Mouse (Mus musculus): ENCODE data around the gene Med29. TPM values are rescaled to one million over a fixed set of nuclear protein-coding genes. Genes with fewer than 3 reads are reported as not detected.

The Med29 gene
- polyA plus RNA-seq, 1 experiment from 2014 or later, result 41.2 TPM

- peaks cover 28% of the 10 kb centered on the region for H3K4me1 ChIP-seq (ENCODE audit: control insufficient read depth, insufficient read depth, low read length)
- WGBS, result 81% methylated on average over 3 of the region's 3 CpGs
- ATAC-seq (ENCODE audit: insufficient read depth, low FRiP score), result no peak
- H3K4me2 ChIP-seq (ENCODE audit: low read depth, low read length), result no peak overlapping the region
- no peak overlapping the region for H3K4me3 ChIP-seq (replicated peaks; ENCODE audit: low read length)
- H3K27me3 ChIP-seq (ENCODE audit: control insufficient read depth, insufficient read depth, low read length), result no peaks in the 10 kb centered on the region
- peaks cover 18% of the 10 kb centered on the region for H3K36me3 ChIP-seq (ENCODE audit: control insufficient read depth, insufficient read depth, low read length)
- no peaks in the 10 kb centered on the region for H3K9me3 ChIP-seq (replicated peaks; ENCODE audit: control insufficient read depth, low read length)
- no peak overlapping the region for H3K27ac ChIP-seq (ENCODE audit: low read length)
- H3K9ac ChIP-seq (ENCODE audit: low read length), result no peak overlapping the region
Observed at GRCm38 (mm10) chr7:28354113-28354581, 38.4 kb downstream of the Med29 start.

- Histone ChIP-seq H3K27ac (ENCODE audit: low read length) (no peak overlapping the region), H3K9ac (ENCODE audit: low read length) (no peak overlapping the region), H3K27me3 (ENCODE audit: control insufficient read depth, insufficient read depth, low read length) (no peaks in the 10 kb centered on the region), H3K4me2 (ENCODE audit: low read depth, low read length) (no peak overlapping the region), H3K9me3 (replicated peaks; ENCODE audit: control insufficient read depth, low read length) (no peaks in the 10 kb centered on the region), H3K4me1 (ENCODE audit: control insufficient read depth, insufficient read depth, low read length) (peaks cover 24% of the 10 kb centered on the region), H3K4me3 (replicated peaks; ENCODE audit: low read length) (no peak overlapping the region), H3K36me3 (ENCODE audit: control insufficient read depth, insufficient read depth, low read length) (peaks cover 16% of the 10 kb centered on the region)
- whole genome bisulfite sequencing, result 85% methylated on average over 2 of the region's 2 CpGs
- ATAC-seq (ENCODE audit: insufficient read depth, low FRiP score), result no peak
Observed at GRCm38 (mm10) chr7:28353267-28353666, 39.2 kb downstream of the Med29 start.

DNA sequence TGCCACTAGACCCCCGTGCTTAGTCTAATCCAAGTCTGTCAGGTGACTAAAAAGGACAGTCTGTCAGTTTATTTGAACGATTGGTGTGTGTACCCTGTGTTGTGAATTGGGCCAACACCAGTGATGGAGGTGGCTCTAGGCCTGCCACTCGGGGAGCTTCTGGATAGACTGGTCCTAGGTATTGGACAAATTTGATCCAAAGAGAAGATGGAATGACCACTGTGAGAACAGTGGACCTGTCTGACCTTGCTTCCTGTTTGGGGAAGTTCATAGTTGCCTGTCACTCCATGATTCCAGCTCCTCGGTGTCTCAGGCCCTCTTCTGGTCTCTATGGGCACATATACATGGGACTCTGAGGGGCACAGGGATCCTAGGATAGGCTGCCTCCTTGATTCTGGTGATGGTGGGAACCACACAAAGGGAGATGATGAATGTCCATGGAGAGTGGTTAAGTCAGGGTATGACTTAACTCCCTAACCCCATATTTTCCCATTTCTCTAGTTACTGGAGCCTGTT is 40.8 kb downstream of the Med29 start:
- H3K4me1 ChIP-seq (ENCODE audit: control insufficient read depth, insufficient read depth, low read length), result peaks cover 8% of the 10 kb centered on the region
- no peaks in the 10 kb centered on the region for H3K9me3 ChIP-seq (replicated peaks; ENCODE audit: control insufficient read depth, low read length)
- no peak for ATAC-seq (ENCODE audit: insufficient read depth, low FRiP score)
- no peaks in the 10 kb centered on the region for H3K27me3 ChIP-seq (ENCODE audit: control insufficient read depth, insufficient read depth, low read length)
- peak overlapping the region; percentile 98 for H3K9ac ChIP-seq (ENCODE audit: low read length)
- H3K4me3 ChIP-seq (replicated peaks; ENCODE audit: low read length), result peak overlapping the region; percentile 95
- H3K4me2 ChIP-seq (ENCODE audit: low read depth, low read length), result peak overlapping the region; percentile 91
- H3K27ac ChIP-seq (ENCODE audit: low read length), result no peak overlapping the region
- WGBS, result 33% methylated on average over 4 of the region's 4 CpGs
- peaks cover 16% of the 10 kb centered on the region for H3K36me3 ChIP-seq (ENCODE audit: control insufficient read depth, insufficient read depth, low read length)

DNA sequence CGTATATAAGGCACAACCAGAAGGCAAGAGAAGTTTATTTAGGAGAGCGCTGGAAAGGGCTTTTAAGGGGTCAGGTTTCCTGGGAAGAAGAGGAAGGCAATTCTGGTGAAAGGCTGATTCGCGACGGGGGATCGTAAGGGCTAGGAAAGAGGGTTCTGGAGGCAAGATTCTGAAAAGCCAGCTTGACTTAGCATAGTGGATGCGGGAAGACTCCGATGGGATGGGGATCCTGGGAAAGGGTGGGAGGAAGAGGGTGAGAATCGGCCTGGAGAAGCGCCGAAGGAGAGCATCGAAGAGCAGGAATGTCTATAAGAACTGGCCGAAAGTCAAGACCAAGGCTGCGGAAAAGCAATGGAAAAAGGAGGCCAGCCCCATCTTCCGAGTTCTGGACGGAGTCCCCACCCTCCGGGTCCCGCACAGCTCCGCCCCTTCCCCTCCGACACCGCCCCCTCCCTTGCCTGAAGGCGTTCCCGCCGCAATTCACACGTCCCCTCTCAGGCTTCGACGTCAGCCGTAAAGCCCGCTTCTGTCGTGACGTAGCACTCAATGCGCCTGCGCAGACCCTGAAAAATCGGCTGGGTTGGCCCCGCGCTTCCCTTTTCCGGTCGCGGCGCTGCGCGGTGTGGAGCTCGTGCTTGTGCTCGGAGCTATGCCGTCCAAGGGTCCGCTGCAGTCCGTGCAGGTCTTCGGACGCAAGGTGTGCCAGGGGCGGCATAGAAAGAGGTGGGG is 42.2 kb downstream of the Med29 start, which contains the start of gene Rps16:
TSS of gene Rps16 (plus strand) at position 498 of the 729 bp plus-strand sequence.
- peak within 1 kb of the TSS; percentile 95 for H3K4me3 ChIP-seq (replicated peaks; ENCODE audit: low read length)
- peak within 1 kb of the TSS; percentile 98 for H3K9ac ChIP-seq (ENCODE audit: low read length)
- ATAC-seq (ENCODE audit: insufficient read depth, low FRiP score), result peak; percentile 95
- H3K4me2 ChIP-seq (ENCODE audit: low read depth, low read length), result peak within 1 kb of the TSS; percentile 91
- H3K36me3 ChIP-seq (ENCODE audit: control insufficient read depth, insufficient read depth, low read length), result peaks cover 16% of the 10 kb centered on the region
- no peaks in the 10 kb centered on the region for H3K27me3 ChIP-seq (ENCODE audit: control insufficient read depth, insufficient read depth, low read length)
- WGBS, result under 1% methylated on average over 50 of the region's 50 CpGs
- H3K4me1 ChIP-seq (ENCODE audit: control insufficient read depth, insufficient read depth, low read length), result peaks cover 8% of the 10 kb centered on the region
- peak within 1 kb of the TSS; percentile 96 for H3K27ac ChIP-seq (ENCODE audit: low read length)
- H3K9me3 ChIP-seq (replicated peaks; ENCODE audit: control insufficient read depth, low read length), result no peaks in the 10 kb centered on the region

DNA sequence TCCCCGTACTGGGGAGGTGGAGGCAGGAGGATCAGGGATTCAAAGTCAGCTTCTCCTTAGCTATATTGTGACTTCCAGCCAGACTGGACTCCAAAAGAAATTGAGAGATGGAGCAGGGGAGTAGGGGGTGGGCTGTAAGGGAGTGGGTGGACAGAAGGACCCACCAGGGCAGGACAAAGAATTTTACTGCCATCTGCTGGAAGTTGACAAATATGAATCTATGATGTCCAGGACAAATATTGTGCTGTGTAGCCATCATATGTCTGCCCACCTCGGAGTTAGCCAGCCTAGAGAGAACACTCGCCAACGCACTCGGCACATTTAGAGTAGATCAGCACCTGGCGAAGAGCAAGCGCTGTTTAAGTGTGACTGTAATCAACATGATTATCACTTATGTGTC is 43.9 kb downstream of the Med29 start:
- no peak overlapping the region for H3K9ac ChIP-seq (ENCODE audit: low read length)
- H3K4me2 ChIP-seq (ENCODE audit: low read depth, low read length), result no peak overlapping the region
- WGBS, result 85% methylated on average over 7 of the region's 7 CpGs
- peaks cover 9% of the 10 kb centered on the region for H3K36me3 ChIP-seq (ENCODE audit: control insufficient read depth, insufficient read depth, low read length)
- no peak for ATAC-seq (ENCODE audit: insufficient read depth, low FRiP score)
- H3K4me1 ChIP-seq (ENCODE audit: control insufficient read depth, insufficient read depth, low read length), result peaks cover 8% of the 10 kb centered on the region
- no peak overlapping the region for H3K4me3 ChIP-seq (replicated peaks; ENCODE audit: low read length)
- no peak overlapping the region for H3K27ac ChIP-seq (ENCODE audit: low read length)
- no peaks in the 10 kb centered on the region for H3K27me3 ChIP-seq (ENCODE audit: control insufficient read depth, insufficient read depth, low read length)
- no peaks in the 10 kb centered on the region for H3K9me3 ChIP-seq (replicated peaks; ENCODE audit: control insufficient read depth, low read length)

- Histone ChIP-seq H3K9ac (ENCODE audit: low read length) (no peak overlapping the region), H3K4me1 (ENCODE audit: control insufficient read depth, insufficient read depth, low read length) (peaks cover 8% of the 10 kb centered on the region), H3K4me2 (ENCODE audit: low read depth, low read length) (no peak overlapping the region), H3K27me3 (ENCODE audit: control insufficient read depth, insufficient read depth, low read length) (no peaks in the 10 kb centered on the region), H3K27ac (ENCODE audit: low read length) (no peak overlapping the region), H3K36me3 (ENCODE audit: control insufficient read depth, insufficient read depth, low read length) (peaks cover under 1% of the 10 kb centered on the region; the same call in 1 of the 2 replicates), H3K9me3 (replicated peaks; ENCODE audit: control insufficient read depth, low read length) (no peaks in the 10 kb centered on the region), H3K4me3 (replicated peaks; ENCODE audit: low read length) (no peak overlapping the region)
- ATAC-seq (ENCODE audit: insufficient read depth, low FRiP score), result no peak
- 67% methylated on average over 3 of the region's 3 CpGs for WGBS
Observed at GRCm38 (mm10) chr7:28347746-28348145, 44.8 kb downstream of the Med29 start.

DNA sequence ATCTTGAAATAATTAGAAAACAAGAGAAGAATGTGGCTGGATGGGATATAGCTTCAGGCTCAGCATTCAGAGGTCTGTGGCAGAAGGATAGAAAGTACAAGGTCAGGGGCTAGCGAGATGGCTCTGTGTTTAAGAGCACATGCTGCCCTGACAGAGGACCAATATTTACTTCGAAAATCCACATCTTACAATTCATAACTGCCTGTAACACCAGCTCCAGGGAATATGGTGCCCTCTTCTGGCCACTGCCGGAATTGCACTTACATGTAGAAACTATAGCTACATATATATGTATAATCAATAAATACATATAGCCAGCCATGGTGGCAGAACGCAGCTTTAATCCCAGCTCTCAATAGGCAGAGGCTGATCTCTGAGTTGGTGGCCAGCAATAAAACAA is 47.9 kb downstream of the Med29 start:
- H3K4me1 ChIP-seq (ENCODE audit: control insufficient read depth, insufficient read depth, low read length), result no peaks in the 10 kb centered on the region; the same call in none of the 2 replicates
- WGBS, result 3% methylated on average over 4 of the region's 4 CpGs
- H3K9ac ChIP-seq (ENCODE audit: low read length), result no peak overlapping the region
- no peak overlapping the region for H3K4me2 ChIP-seq (ENCODE audit: low read depth, low read length)
- H3K27me3 ChIP-seq (ENCODE audit: control insufficient read depth, insufficient read depth, low read length), result no peaks in the 10 kb centered on the region
- ATAC-seq (ENCODE audit: insufficient read depth, low FRiP score), result no peak
- H3K4me3 ChIP-seq (replicated peaks; ENCODE audit: low read length), result no peak overlapping the region
- H3K36me3 ChIP-seq (ENCODE audit: control insufficient read depth, insufficient read depth, low read length), result no peaks in the 10 kb centered on the region
- H3K27ac ChIP-seq (ENCODE audit: low read length), result no peak overlapping the region
- H3K9me3 ChIP-seq (replicated peaks; ENCODE audit: control insufficient read depth, low read length), result no peaks in the 10 kb centered on the region

- 32% methylated on average over 7 of the region's 7 CpGs for WGBS
- H3K4me1 ChIP-seq (ENCODE audit: control insufficient read depth, insufficient read depth, low read length), result peaks cover 10% of the 10 kb centered on the region
- ATAC-seq (ENCODE audit: insufficient read depth, low FRiP score), result no peak
- H3K36me3 ChIP-seq (ENCODE audit: control insufficient read depth, insufficient read depth, low read length), result no peaks in the 10 kb centered on the region
- H3K4me3 ChIP-seq (replicated peaks; ENCODE audit: low read length), result no peak overlapping the region
- no peaks in the 10 kb centered on the region for H3K9me3 ChIP-seq (replicated peaks; ENCODE audit: control insufficient read depth, low read length)
- H3K27ac ChIP-seq (ENCODE audit: low read length), result no peak overlapping the region
- no peak overlapping the region for H3K4me2 ChIP-seq (ENCODE audit: low read depth, low read length)
- no peaks in the 10 kb centered on the region for H3K27me3 ChIP-seq (ENCODE audit: control insufficient read depth, insufficient read depth, low read length)
- H3K9ac ChIP-seq (ENCODE audit: low read length), result no peak overlapping the region
Observed at GRCm38 (mm10) chr7:28341381-28341780, 51.1 kb downstream of the Med29 start.

- Histone ChIP-seq H3K4me1 (ENCODE audit: control insufficient read depth, insufficient read depth, low read length) (peaks cover 10% of the 10 kb centered on the region), H3K4me3 (replicated peaks; ENCODE audit: low read length) (peak overlapping the region; percentile 99), H3K36me3 (ENCODE audit: control insufficient read depth, insufficient read depth, low read length) (no peaks in the 10 kb centered on the region), H3K27ac (ENCODE audit: low read length) (peak overlapping the region; percentile 90), H3K27me3 (ENCODE audit: control insufficient read depth, insufficient read depth, low read length) (no peaks in the 10 kb centered on the region), H3K9me3 (replicated peaks; ENCODE audit: control insufficient read depth, low read length) (no peaks in the 10 kb centered on the region), H3K9ac (ENCODE audit: low read length) (peak overlapping the region; percentile 76), H3K4me2 (ENCODE audit: low read depth, low read length) (peak overlapping the region; percentile 76)
- WGBS, result 73% methylated on average over 19 of the region's 19 CpGs
- no peak for ATAC-seq (ENCODE audit: insufficient read depth, low FRiP score)
Observed at GRCm38 (mm10) chr7:28339213-28339917, 53.1 kb downstream of the Med29 start.

Data from stomach, embryonic 16.5 days (tissue).